Mouse (Mus musculus) forebrain, embryonic 16.5 days (tissue): Measurements from ENCODE around the gene Zfp423. TPM values are rescaled to one million over a fixed set of nuclear protein-coding genes. Genes with fewer than 3 reads are reported as not detected.

Experiments
- ATAC-seq: fragments of 200-750 bp; cut with Nextera tagmentation; 2 replicates; pipeline ENCODE4 v1.8.0; 2017; ENCODE audit warnings: mild to moderate bottlenecking, moderate library complexity
- H3K27ac ChIP-seq: fragments of 300-500 bp; sonication (generic); 2 replicates; pipeline ENCODE4 v1.5.1; 2014; ENCODE audit warnings: low read length, control low read depth
- H3K27me3 ChIP-seq: fragments of 300-500 bp; sonication (generic); replicated peaks from 2 replicates; pipeline ENCODE4 v1.6.1; 2014; ENCODE audit warnings: low read length; ENCODE audit not compliant: control insufficient read depth, insufficient read depth
- H3K36me3 ChIP-seq: fragments of 300-500 bp; sonication (generic); 2 replicates; pipeline ENCODE4 v1.6.1; 2014; ENCODE audit not compliant: control insufficient read depth, insufficient read depth
- H3K4me1 ChIP-seq: fragments of 300-500 bp; sonication (generic); replicated peaks from 2 replicates; pipeline ENCODE4 v1.6.1; 2014; ENCODE audit warnings: low read length; ENCODE audit not compliant: control insufficient read depth, insufficient read depth
- H3K4me2 ChIP-seq: fragments of 300-500 bp; sonication (generic); 2 replicates; pipeline ENCODE4 v1.6.1; 2014; ENCODE audit warnings: mild to moderate bottlenecking, low read length, control low read depth
- H3K4me3 ChIP-seq: fragments of 300-500 bp; sonication (generic); replicated peaks from 2 replicates; pipeline ENCODE4 v1.5.1; 2014; ENCODE audit warnings: mild to moderate bottlenecking, low read length, control low read depth
- H3K9ac ChIP-seq: fragments of 300-500 bp; sonication (generic); replicated peaks from 2 replicates; pipeline ENCODE4 v1.6.1; 2014; ENCODE audit warnings: low read depth, low read length, control low read depth
- H3K9me3 ChIP-seq: fragments of 300-500 bp; sonication (generic); 2 replicates; pipeline ENCODE4 v1.6.1; 2016; ENCODE audit warnings: low read length; ENCODE audit not compliant: control insufficient read depth
- WGBS: fragments of 180-500 bp; shearing (Covaris S2); extraction: QIAGEN DNeasy Blood & Tissue Kit; methylation state at CpG from one replicate; pipeline ENCODE4 v1.1.7; 2014; 5-methylcytosine and 5-hydroxymethylcytosine counted together
- polyA plus RNA-seq: library from polyadenylated mRNA; unstranded; fragments of >200 nt; fragmentation: Nextera tagmentation; extraction: Ambion mirVana; gene quantifications from 2 replicates; pipeline ENCODE4 v1.2.1, GENCODE M21; 2015

Gene Zfp423
- polyA plus RNA-seq, 1 experiment from 2014 or later, result 20.6 TPM

DNA sequence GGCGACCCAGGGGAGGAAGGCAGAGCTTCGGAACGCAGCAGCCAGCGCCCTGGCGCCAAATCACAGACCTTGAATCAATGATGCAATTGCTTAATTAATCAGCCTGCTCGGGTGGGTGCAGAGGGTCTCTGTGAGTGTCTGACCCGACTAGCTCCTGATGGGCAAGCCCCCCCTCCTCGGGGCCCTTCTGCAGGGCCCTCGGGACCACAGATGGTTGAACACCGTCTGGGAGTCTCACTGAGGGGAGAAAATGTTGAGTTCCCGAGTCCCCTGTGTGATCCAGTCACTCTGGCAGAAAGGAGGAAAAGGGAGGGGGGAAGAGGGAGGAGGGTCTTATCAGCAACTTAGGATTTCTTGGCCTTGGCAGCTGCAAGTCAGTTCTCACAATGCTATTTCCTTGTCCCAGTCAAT, 124.0 kb downstream of the Zfp423 start:
- peak overlapping the region; percentile 9; the same call in 1 of the 2 replicates for H3K4me2 ChIP-seq
- no peaks in the 10 kb centered on the region for H3K27me3 ChIP-seq
- H3K4me3 ChIP-seq, result no peak overlapping the region
- no peak overlapping the region for H3K9ac ChIP-seq
- no peaks in the 10 kb centered on the region for H3K36me3 ChIP-seq
- H3K27ac ChIP-seq, result peak overlapping the region; percentile 46; the same call in 1 of the 2 replicates
- peaks cover 72% of the 10 kb centered on the region for H3K4me1 ChIP-seq
- peak; percentile 9; the same call in 1 of the 2 replicates for ATAC-seq
- H3K9me3 ChIP-seq, result no peaks in the 10 kb centered on the region
- 0% methylated on average over 11 of the region's 11 CpGs for WGBS

DNA sequence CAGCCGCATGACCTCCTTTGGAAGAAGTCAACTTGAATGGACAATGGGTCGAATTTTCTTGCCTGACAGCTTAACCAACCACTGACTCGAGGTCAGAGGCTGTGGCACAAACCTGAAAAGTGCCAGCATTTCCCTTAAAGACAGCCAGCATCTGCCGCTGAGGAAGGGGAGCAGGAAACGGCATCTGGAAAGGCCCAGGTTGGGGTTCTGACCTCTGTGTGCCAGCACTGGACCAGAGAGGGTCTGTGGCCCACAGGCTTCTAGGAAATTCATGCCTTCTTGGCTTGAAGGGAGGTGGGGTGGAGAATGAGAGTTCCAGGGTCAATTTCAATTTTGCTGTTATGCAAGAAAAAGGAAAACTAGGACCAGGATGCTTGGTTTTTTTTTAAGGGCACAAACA, 124.7 kb downstream of the Zfp423 start:
- WGBS, result 12% methylated on average over 5 of the region's 5 CpGs
- H3K36me3 ChIP-seq, result no peaks in the 10 kb centered on the region
- ATAC-seq, result no peak
- H3K4me2 ChIP-seq, result no peak overlapping the region
- no peak overlapping the region for H3K9ac ChIP-seq
- H3K4me3 ChIP-seq, result no peak overlapping the region
- no peaks in the 10 kb centered on the region for H3K27me3 ChIP-seq
- peaks cover 76% of the 10 kb centered on the region for H3K4me1 ChIP-seq
- no peak overlapping the region; the same call in 1 of the 2 replicates for H3K27ac ChIP-seq
- no peaks in the 10 kb centered on the region for H3K9me3 ChIP-seq

DNA sequence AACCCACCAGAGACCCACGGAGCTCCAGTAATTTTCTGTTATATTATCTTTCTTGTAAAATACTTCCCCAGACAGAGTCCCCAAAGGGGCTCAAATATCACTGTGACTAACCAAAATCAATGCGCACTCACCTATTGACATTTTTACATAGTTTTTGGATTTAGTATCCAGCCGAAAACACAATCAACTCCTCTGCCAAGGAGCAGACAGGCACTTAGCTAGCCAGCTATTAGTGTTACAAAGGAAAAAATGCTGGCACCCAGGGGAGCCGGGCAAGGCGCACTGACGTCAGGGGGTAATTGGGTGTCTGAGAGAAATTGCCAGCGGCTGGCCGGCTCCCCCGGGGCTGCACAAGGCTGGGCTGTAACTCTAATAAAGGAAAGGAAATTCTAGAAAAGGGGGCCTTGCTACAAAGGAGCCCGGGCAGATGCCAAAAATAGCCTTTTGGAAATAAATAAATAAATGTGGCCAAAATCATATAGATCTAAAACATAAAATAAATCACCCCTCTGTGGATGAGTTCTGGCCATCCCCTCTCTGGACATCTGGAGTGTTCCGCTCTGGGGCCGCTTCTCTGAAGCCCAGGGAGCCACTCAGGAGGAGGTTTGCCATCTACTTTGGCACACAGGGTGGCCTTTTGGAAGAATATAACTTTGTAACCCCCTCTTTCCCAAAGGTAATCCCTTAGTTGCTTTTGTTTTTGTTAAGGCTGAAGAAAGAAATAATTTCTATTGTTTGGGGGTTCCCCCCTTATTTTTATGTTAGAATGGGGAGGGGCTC, 125.4 kb downstream of the Zfp423 start:
- H3K4me1 ChIP-seq, result peaks cover 76% of the 10 kb centered on the region
- no peak overlapping the region; the same call in 1 of the 2 replicates for H3K9ac ChIP-seq
- H3K27ac ChIP-seq, result peak overlapping the region; percentile 52; the same call in 1 of the 2 replicates
- no peaks in the 10 kb centered on the region for H3K36me3 ChIP-seq
- H3K4me3 ChIP-seq, result no peak overlapping the region
- WGBS, result 12% methylated on average over 12 of the region's 12 CpGs
- ATAC-seq, result no peak
- H3K27me3 ChIP-seq, result no peaks in the 10 kb centered on the region
- H3K4me2 ChIP-seq, result 0 out of 2 replicates have a peak overlapping the region, but pooled peaks have one; percentile 7
- no peaks in the 10 kb centered on the region for H3K9me3 ChIP-seq

DNA sequence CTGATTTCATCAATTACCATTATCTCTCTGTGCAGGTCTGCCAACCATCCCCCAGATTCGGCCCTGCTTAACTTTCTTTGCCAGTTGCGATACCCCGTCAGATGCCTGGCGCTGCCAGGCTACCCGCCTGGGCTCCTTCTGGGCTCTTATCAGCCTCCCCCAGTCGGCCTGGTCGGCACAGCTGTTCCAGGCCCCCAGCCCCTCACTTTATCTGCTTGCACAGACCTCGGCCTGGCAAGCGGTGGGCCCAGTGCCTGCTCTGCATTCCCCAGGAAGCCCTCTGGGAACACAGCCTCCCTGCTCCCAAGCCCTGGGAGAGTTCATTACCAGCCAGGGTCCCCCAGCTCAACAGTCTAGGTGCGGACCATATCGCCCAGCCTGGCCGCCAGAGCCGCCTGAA, 126.1 kb downstream of the Zfp423 start:
- ATAC-seq, result peak; percentile 11; the same call in 1 of the 2 replicates

DNA sequence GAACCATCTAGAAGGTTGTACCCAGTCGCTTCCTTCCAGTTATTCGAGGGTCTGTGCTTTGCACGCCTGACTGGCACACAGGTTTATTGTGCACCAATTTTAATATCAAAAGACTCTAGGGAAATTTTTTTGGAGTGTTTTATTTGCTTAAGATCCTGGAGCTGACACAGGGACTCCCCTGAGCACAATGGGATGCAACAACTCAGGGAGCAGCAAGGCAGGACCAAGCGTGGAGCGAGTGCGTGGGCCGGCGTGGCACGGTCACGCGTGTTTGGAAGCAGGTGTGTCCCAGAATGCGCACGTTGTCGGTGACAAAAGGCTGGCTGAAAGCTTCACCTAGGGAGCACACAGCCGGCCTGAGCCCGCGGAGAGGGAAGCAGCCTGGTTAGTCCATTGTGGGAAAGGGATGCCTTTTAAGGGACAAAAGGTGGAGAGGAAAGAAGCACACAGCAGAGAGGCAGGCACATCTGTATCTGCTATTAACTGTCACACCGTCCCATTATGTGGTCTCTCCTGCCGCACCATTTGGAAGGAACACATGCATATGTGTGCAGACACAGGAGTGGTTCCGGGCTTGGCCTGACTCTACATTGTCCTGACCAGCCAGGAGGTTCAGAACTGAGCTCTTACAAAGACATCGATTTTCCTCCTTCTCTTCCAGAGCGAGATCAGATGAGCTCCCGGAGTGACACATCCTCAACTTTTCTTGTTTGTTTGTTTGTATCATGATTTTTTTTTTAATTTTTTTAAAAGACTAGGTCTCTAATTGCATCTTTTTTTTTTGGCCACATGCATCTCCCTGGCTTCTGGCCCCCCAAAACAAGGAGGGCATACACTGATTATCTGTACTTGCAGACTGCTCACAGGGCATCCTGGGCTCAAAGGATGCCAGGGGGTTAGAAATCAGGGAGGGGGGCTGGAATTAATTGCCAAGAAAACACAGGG, 126.7 kb downstream of the Zfp423 start:
- H3K27ac ChIP-seq, result peak overlapping the region; percentile 33; the same call in 1 of the 2 replicates
- no peaks in the 10 kb centered on the region for H3K27me3 ChIP-seq
- WGBS, result 24% methylated on average over 23 of the region's 23 CpGs
- peaks cover 70% of the 10 kb centered on the region for H3K4me1 ChIP-seq
- ATAC-seq, result no peak
- no peaks in the 10 kb centered on the region for H3K36me3 ChIP-seq
- no peak overlapping the region for H3K4me3 ChIP-seq
- no peaks in the 10 kb centered on the region for H3K9me3 ChIP-seq
- no peak overlapping the region for H3K4me2 ChIP-seq
- no peak overlapping the region for H3K9ac ChIP-seq

More for the DNA sequence above, 126.1 kb downstream of the Zfp423 start:
- 11% methylated on average over 13 of the region's 13 CpGs for WGBS
- Histone ChIP-seq H3K9ac (peak overlapping the region; percentile 35), H3K4me1 (peaks cover 76% of the 10 kb centered on the region), H3K27me3 (no peaks in the 10 kb centered on the region), H3K27ac (peak overlapping the region; percentile 52; the same call in 1 of the 2 replicates), H3K4me3 (no peak overlapping the region), H3K36me3 (no peaks in the 10 kb centered on the region), H3K9me3 (no peaks in the 10 kb centered on the region), H3K4me2 (peak overlapping the region; percentile 10; the same call in 1 of the 2 replicates)

DNA sequence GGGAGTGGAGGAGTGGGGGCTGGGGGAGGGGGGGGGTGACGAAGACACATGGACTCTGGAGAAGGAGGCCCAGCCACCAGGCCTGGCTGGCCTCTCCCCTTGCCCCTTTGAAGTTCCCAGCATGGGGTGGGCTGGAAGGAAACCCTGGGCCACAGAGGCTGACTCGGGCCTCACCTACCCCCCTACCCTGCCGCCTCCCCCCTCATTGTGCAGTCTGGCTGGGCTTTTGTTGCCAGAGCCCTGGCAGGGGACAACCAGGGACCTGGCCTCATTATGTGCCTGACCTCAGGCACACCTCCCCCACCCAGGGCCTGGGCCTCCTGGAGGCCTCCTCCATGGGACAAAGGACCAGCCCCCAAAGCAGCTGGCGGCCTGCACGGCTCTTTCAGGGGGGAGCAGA, 127.8 kb downstream of the Zfp423 start:
- WGBS, result 11% methylated on average over 5 of the region's 5 CpGs
- H3K9me3 ChIP-seq, result no peaks in the 10 kb centered on the region
- H3K36me3 ChIP-seq, result no peaks in the 10 kb centered on the region
- H3K4me1 ChIP-seq, result peaks cover 59% of the 10 kb centered on the region
- no peak overlapping the region for H3K9ac ChIP-seq
- no peak overlapping the region for H3K4me2 ChIP-seq
- H3K4me3 ChIP-seq, result no peak overlapping the region
- H3K27me3 ChIP-seq, result no peaks in the 10 kb centered on the region
- ATAC-seq, result 0 out of 2 replicates have a peak, but pooled peaks have one; percentile 5
- no peak overlapping the region for H3K27ac ChIP-seq

DNA sequence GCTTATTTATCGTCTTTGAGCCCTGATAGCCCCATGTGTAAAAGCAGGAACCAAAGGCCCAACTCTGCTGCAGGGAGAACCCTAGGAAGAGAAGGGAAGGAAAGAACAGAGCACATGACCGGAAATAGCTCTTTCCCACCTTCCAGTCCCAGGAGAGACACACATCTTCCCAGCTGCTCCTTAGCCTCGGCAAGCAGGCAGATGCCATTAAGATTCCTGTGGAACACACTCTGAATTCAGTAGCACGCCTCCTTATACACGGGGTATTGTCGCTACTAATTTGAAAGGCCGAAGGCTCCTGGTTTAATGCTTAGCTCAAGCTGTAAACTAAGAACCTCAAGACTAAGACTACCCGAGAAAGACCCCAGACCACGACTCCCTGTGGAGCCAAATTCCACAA, 128.3 kb downstream of the Zfp423 start:
- Histone ChIP-seq H3K9ac (no peak overlapping the region), H3K4me1 (peaks cover 55% of the 10 kb centered on the region), H3K36me3 (no peaks in the 10 kb centered on the region), H3K4me2 (no peak overlapping the region), H3K9me3 (no peaks in the 10 kb centered on the region), H3K4me3 (no peak overlapping the region), H3K27ac (no peak overlapping the region), H3K27me3 (no peaks in the 10 kb centered on the region)
- no peak for ATAC-seq
- WGBS, result 11% methylated on average over 9 of the region's 9 CpGs

DNA sequence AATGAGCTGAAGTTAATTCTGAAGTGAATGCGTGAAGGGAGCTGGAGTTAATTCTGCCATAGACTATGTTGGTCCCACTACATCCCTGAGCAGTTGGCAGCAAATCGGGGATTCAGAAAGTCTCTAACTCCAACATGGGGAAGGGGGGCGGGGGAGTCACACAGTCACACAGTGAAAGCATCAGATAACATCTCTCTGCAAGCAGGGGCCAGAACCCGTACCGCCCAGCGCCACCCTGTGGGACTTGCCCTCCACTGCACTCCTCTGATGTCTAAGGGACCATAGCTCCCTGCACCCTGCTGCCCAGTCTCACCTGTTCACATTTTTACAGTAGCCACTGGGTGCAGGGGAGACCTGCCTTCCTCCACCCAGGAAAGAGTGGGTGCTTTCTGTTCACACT, 129.2 kb downstream of the Zfp423 start:
- no peak for ATAC-seq
- H3K4me2 ChIP-seq, result no peak overlapping the region
- H3K4me1 ChIP-seq, result peaks cover 46% of the 10 kb centered on the region
- H3K9ac ChIP-seq, result no peak overlapping the region
- no peaks in the 10 kb centered on the region for H3K9me3 ChIP-seq
- H3K36me3 ChIP-seq, result no peaks in the 10 kb centered on the region
- H3K4me3 ChIP-seq, result no peak overlapping the region
- H3K27me3 ChIP-seq, result no peaks in the 10 kb centered on the region
- 11% methylated on average over 6 of the region's 6 CpGs for WGBS
- H3K27ac ChIP-seq, result no peak overlapping the region
